In the genomic region with DNA sequence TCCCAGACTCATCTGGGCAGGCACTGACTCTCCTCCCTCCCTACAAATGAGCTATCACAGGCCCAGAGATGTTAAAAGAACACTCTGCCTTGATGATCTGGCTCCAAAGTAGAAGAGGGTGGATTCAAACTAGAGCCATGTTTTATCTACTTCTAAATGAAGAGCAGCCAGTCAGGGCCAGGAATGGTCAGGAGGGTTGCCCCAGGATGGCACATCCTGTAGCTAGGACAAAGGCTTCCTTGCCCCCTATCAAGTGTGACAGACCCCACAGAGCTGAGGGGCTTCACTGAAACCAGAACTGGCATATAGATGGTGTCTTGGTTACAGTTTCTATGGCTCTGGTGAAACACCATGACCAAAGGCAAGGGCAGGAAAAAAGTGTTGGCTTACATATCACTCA, we compare ENCODE assay signal across 43 mouse cellular contexts. TPM values are rescaled to one million over a fixed set of nuclear protein-coding genes. Genes with fewer than 3 reads are reported as not detected.
"Had no signal": no experiment of that assay in that cellular context is flagged by ENCODE, and none has a peak within 500 bp of the region (broad histone marks: within the 10 kb centered on the region; RNA-seq: fewer than 3 reads in every experiment).

No protein-coding gene starts in this region.

- H3K4me2 ChIP-seq: heart, embryonic 12.5 days; hindbrain, embryonic 12.5 days; hindbrain, embryonic 15.5 days; kidney, embryonic 15.5 days; limb, embryonic 13.5 days; limb, embryonic 15.5 days; liver, embryonic 12.5 days had no signal

- H3K4me3 ChIP-seq: heart, embryonic 10.5 days; heart, embryonic 12.5 days; hindbrain, embryonic 10.5 days; hindbrain, embryonic 12.5 days; hindbrain, embryonic 15.5 days; kidney, embryonic 15.5 days; limb, embryonic 13.5 days; limb, embryonic 15.5 days; liver, embryonic 12.5 days had no signal

- H3K27me3 ChIP-seq: heart, embryonic 12.5 days; hindbrain, embryonic 12.5 days; hindbrain, embryonic 15.5 days; kidney, embryonic 15.5 days; limb, embryonic 13.5 days; limb, embryonic 15.5 days; liver, embryonic 12.5 days had no signal

- H3K9ac ChIP-seq: heart, embryonic 12.5 days; hindbrain, embryonic 12.5 days; hindbrain, embryonic 15.5 days; kidney, embryonic 15.5 days; limb, embryonic 13.5 days; limb, embryonic 15.5 days; liver, embryonic 12.5 days had no signal

- H3K4me1 ChIP-seq: hindbrain, embryonic 12.5 days; hindbrain, embryonic 15.5 days; kidney, embryonic 15.5 days; limb, embryonic 13.5 days; limb, embryonic 15.5 days; liver, embryonic 12.5 days had no signal

- H3K27ac ChIP-seq: heart, embryonic 10.5 days; hindbrain, embryonic 10.5 days; hindbrain, embryonic 12.5 days; hindbrain, embryonic 15.5 days; hindbrain, postnatal 0 days; kidney, embryonic 15.5 days; kidney, postnatal 0 days; limb, embryonic 13.5 days; limb, embryonic 15.5 days; liver, embryonic 12.5 days had no signal

- H3K9me3 ChIP-seq: heart, embryonic 10.5 days; heart, embryonic 12.5 days; hindbrain, embryonic 10.5 days; hindbrain, embryonic 12.5 days; hindbrain, embryonic 15.5 days; kidney, embryonic 15.5 days; limb, embryonic 13.5 days; limb, embryonic 15.5 days; liver, embryonic 12.5 days had no signal

- DNase-seq: gastrocnemius, postnatal 14 days; gastrocnemius, postnatal 36 days; heart, adult 11 months; heart, postnatal 10 days; heart, postnatal 4 days; kidney, adult 11 months; kidney, adult 2 months; kidney, adult 9 months; kidney, postnatal 14 days; kidney, postnatal 36 days; layer of hippocampus, adult 9-11 months; layer of hippocampus, postnatal 36 days; left cerebral cortex, postnatal 4 days had no signal

- ATAC-seq: hindbrain, postnatal 0 days; intestine, embryonic 16.5 days; liver, embryonic 12.5 days had no signal

- H3K36me3 ChIP-seq: heart, embryonic 10.5 days; heart, embryonic 12.5 days; hindbrain, embryonic 10.5 days; hindbrain, embryonic 12.5 days; hindbrain, embryonic 15.5 days; kidney, embryonic 15.5 days; limb, embryonic 13.5 days; limb, embryonic 15.5 days; liver, embryonic 12.5 days had no signal

RNA-seq across cellular contexts. Expression of gene AL607142.1, which starts 12.3 kb away (rescaled TPM):
- total RNA-seq: gastrocnemius, adult 18-20 months; gastrocnemius, adult 8-10 months; gastrocnemius, postnatal 14 days; gastrocnemius, postnatal 36 days; heart, adult 8-10 months; heart, postnatal 10 days; heart, postnatal 25 days; heart, postnatal 4 days; hindbrain, postnatal 0 days; layer of hippocampus, adult 18-20 months; layer of hippocampus, adult 8-10 months; layer of hippocampus, postnatal 14 days; layer of hippocampus, postnatal 36 days; left cerebral cortex, adult 18-20 months; left cerebral cortex, adult 8-10 months; left cerebral cortex, postnatal 10 days; left cerebral cortex, postnatal 25 days; left cerebral cortex, postnatal 4 days; liver, adult 2 months had no signal
- polyA plus RNA-seq: gonadal fat pad, adult 2 months; heart, embryonic 10.5 days; heart, embryonic 12.5 days; heart, embryonic 14.5 days; heart, embryonic 16.5 days; hindbrain, embryonic 10.5 days; hindbrain, embryonic 12.5 days; hindbrain, embryonic 15.5 days; hindbrain, postnatal 0 days; intestine, embryonic 14.5 days; intestine, embryonic 16.5 days; kidney, adult 2 months; kidney, embryonic 15.5 days; kidney, postnatal 0 days; large intestine, adult 2 months; limb, embryonic 11.5 days; limb, embryonic 13.5 days; limb, embryonic 15.5 days; liver, adult 2 months; liver, embryonic 12.5 days had no signal
